Comparison of ENCODE assay signal across 20 mouse cellular contexts in the genomic region with DNA sequence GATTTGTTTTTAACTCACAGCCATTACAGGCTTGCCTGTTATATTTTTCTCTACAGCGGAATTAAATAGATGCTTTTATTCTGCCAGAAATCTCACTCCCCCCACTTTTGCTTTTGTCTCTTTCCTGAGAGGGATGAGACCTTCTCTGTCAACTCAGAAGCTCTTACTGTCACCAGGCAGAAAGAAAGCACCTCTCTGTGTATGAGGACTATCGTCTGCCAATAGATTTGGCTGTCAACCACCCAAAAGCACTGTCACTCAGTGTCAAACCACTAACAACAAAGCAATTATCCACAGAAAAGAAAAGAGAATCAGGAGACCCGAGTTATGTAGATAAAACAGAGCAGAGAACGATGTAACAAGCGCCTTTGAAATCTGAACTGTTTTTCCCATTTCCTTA.
DNase-seq lines count a peak whose midpoint lies in the region; ATAC-seq and TF ChIP-seq lines count a peak whose summit lies in the region.
"Had no signal": no experiment of that assay in that cellular context is flagged by ENCODE, and none has a peak within 500 bp of the region (broad histone marks: within the 10 kb centered on the region; RNA-seq: fewer than 3 reads in every experiment).

No protein-coding gene starts in this region.

- peaks cover 28% of the 10 kb centered on the region for H3K4me1 ChIP-seq in forebrain, embryonic 15.5 days
- H3K4me1 ChIP-seq in kidney, embryonic 16.5 days (ENCODE audit: insufficient read depth, low read length), result no peaks in the 10 kb centered on the region
- H3K4me1 ChIP-seq: hindbrain, embryonic 15.5 days; limb, embryonic 15.5 days had no signal

- TF ChIP-seq CTCF in left cerebral cortex, adult 2 months (IDR thresholded peaks at IDR 0.05), result no peak

- peak overlapping the region; percentile 25; the same call in 1 of the 2 replicates for H3K27ac ChIP-seq in left cerebral cortex, adult 2 months
- peak overlapping the region; percentile 37; the same call in 1 of the 2 replicates for H3K27ac ChIP-seq in forebrain, embryonic 15.5 days (replicated peaks)
- H3K27ac ChIP-seq in kidney, embryonic 16.5 days (ENCODE audit: low read length), result no peak overlapping the region
- H3K27ac ChIP-seq: hindbrain, embryonic 15.5 days; limb, embryonic 15.5 days; macrophage had no signal

- ATAC-seq in cerebellum, adult (ENCODE audit: insufficient number of reproducible peaks, low FRiP score, low TSS enrichment), result no peak
- peak; percentile 87 for ATAC-seq in forebrain, embryonic 15.5 days (replicated peaks)
- ATAC-seq in kidney, embryonic 16.5 days (ENCODE audit: low FRiP score, low TSS enrichment), result no peak
- ATAC-seq: liver, postnatal 0 days had no signal

- H3K27me3 ChIP-seq in forebrain, embryonic 15.5 days, result no peaks in the 10 kb centered on the region
- H3K27me3 ChIP-seq in kidney, embryonic 16.5 days (ENCODE audit: insufficient read depth, low read length), result no peaks in the 10 kb centered on the region
- H3K27me3 ChIP-seq: hindbrain, embryonic 15.5 days; limb, embryonic 15.5 days had no signal

- H3K36me3 ChIP-seq in forebrain, embryonic 15.5 days, result no peaks in the 10 kb centered on the region
- H3K36me3 ChIP-seq in kidney, embryonic 16.5 days (ENCODE audit: insufficient read depth, low read length), result no peaks in the 10 kb centered on the region
- H3K36me3 ChIP-seq: hindbrain, embryonic 15.5 days; limb, embryonic 15.5 days had no signal

- no peak overlapping the region for H3K9ac ChIP-seq in forebrain, embryonic 15.5 days (replicated peaks)
- no peak overlapping the region for H3K9ac ChIP-seq in kidney, embryonic 16.5 days (replicated peaks; ENCODE audit: low read length)
- H3K9ac ChIP-seq: hindbrain, embryonic 15.5 days; limb, embryonic 15.5 days; liver, postnatal 0 days had no signal

- no peak overlapping the region for H3K4me3 ChIP-seq in left cerebral cortex, adult 2 months
- H3K4me3 ChIP-seq in forebrain, embryonic 15.5 days, result no peak overlapping the region
- H3K4me3 ChIP-seq in kidney, embryonic 16.5 days (ENCODE audit: low read length), result no peak overlapping the region
- H3K4me3 ChIP-seq: hindbrain, embryonic 15.5 days; limb, embryonic 15.5 days had no signal

- H3K4me2 ChIP-seq in forebrain, embryonic 15.5 days (replicated peaks), result no peak overlapping the region
- H3K4me2 ChIP-seq in kidney, embryonic 16.5 days (replicated peaks; ENCODE audit: low read depth, low read length), result no peak overlapping the region
- H3K4me2 ChIP-seq: heart, embryonic 11.5 days; hindbrain, embryonic 15.5 days; limb, embryonic 15.5 days; midbrain, embryonic 11.5 days had no signal

- intact Hi-C loops in left cerebral cortex, adult 2 months (cut with DNase I), result no loop called here
- intact Hi-C loops in left cerebral cortex, postnatal 36 days (cut with DNase I), result no loop called here

- DNase-seq in cerebellum, postnatal 10 days, result peak; percentile 14 to 17
- DNase-seq in left cerebral cortex, adult 2 months (ENCODE audit: extremely low spot score in 1 of 2, low spot score in 2 of 2), result no peak
- no peak for DNase-seq in left cerebral cortex, postnatal 36 days (ENCODE audit: low spot score in 2 of 2)
- peak; percentile 11 to 21 for DNase-seq in layer of hippocampus, postnatal 10 days (ENCODE audit: low spot score in 2 of 2)
- no peak for DNase-seq in ovary, postnatal 10 days (ENCODE audit: low spot score)
- DNase-seq: adrenal gland, adult 8-10 months; heart, postnatal 14 days; kidney, adult 11 months; kidney, postnatal 10 days; liver, postnatal 0 days; retina, postnatal 1 day; thymus, adult 18-20 months had no signal

- H3K9me3 ChIP-seq in forebrain, embryonic 15.5 days, result no peaks in the 10 kb centered on the region
- H3K9me3 ChIP-seq in kidney, embryonic 16.5 days (ENCODE audit: low read length), result no peaks in the 10 kb centered on the region
- H3K9me3 ChIP-seq: hindbrain, embryonic 15.5 days; limb, embryonic 15.5 days had no signal

- 30% methylated on average over 5 of the region's 5 CpGs for WGBS in forebrain, embryonic 15.5 days
- WGBS in kidney, embryonic 16.5 days, result 61% methylated on average over 5 of the region's 5 CpGs

Comparison
In these comparisons a context has a peak if more than half of its experiments do, and no peak if none do; other contexts are left out.
1. DNase-seq: peak in cerebellum, postnatal 10 days (2 of 2) and layer of hippocampus, postnatal 10 days (2 of 2); none in left cerebral cortex, adult 2 months (0 of 2), left cerebral cortex, postnatal 36 days (0 of 2) and ovary, postnatal 10 days (single experiment).